Mouse (Mus musculus) left cerebral cortex, postnatal 10 days (tissue): ENCODE measurements around the gene Zfp36l1. TPM values are rescaled to one million over a fixed set of nuclear protein-coding genes. Genes with fewer than 3 reads are reported as not detected.
A peak's percentile ranks its signal among the peaks of the same experiment; 100 is the strongest.

ENCODE experiments used
- DNase-seq, 2 experiments: peaks; one replicate each; pipeline ENCODE4 v3.0.0; 2021 to 2022; ENCODE audit warnings: low spot score in 2 of 2, mixed read lengths in 1 of 2; ENCODE audit errors: extremely low spot score in 1 of 2
- intact Hi-C: fragments of 180-260 bp; cut with DNase I; formaldehyde crosslinking; loops from one replicate; pipeline ENCODE4 v1.15.1; 2025
- total RNA-seq, 2 experiments: library from RNA; stranded (reverse); gene quantifications; 2 replicates each; pipeline ENCODE4 v1.2.3; 2021

The Zfp36l1 gene
- total RNA-seq, 2 experiments from 2014 or later = 36.4 to 46.9 TPM

GRCm38 (mm10) chr12:80114031-80114891, 1.4 kb upstream of the Zfp36l1 start:
- intact Hi-C loops = loop anchor here (5.0 kb wide), 2 partner anchors 52 to 142 kb away; no protein-coding TSS in a partner anchor
- DNase-seq = peak in 1 of 2 experiments; percentile 88

- DNase-seq = peak in 1 of 2 experiments; percentile 59
- intact Hi-C loops = loop anchor here (5.0 kb wide), 2 partner anchors 51 to 141 kb away; no protein-coding TSS in a partner anchor
Observed at GRCm38 (mm10) chr12:80113586-80114021, 791 bp upstream of the Zfp36l1 start.

GRCm38 (mm10) chr12:80112071-80112660, 647 bp downstream of the Zfp36l1 start:
- intact Hi-C loops = loop anchor here (5.0 kb wide), 2 partner anchors 50 to 140 kb away; no protein-coding TSS in a partner anchor
- no peak for DNase-seq

GRCm38 (mm10) chr12:80111131-80112070, 1.4 kb downstream of the Zfp36l1 start:
- DNase-seq = peak in 1 of 2 experiments; percentile 48
- intact Hi-C loops = loop anchor here (2.0 to 5.0 kb wide), 3 partner anchors 49 to 499 kb away; no protein-coding TSS in a partner anchor

GRCm38 (mm10) chr12:80110546-80110870, 2.3 kb downstream of the Zfp36l1 start:
- intact Hi-C loops = loop anchor here (2.0 to 5.0 kb wide), 3 partner anchors 48 to 498 kb away; no protein-coding TSS in a partner anchor
- no peak for DNase-seq

- peak in 1 of 2 experiments; percentile 69 for DNase-seq
- intact Hi-C loops = loop anchor here (2.0 to 10.0 kb wide), 6 partner anchors 48 to 497 kb away; no protein-coding TSS in a partner anchor
Observed at GRCm38 (mm10) chr12:80109753-80110545, 2.9 kb downstream of the Zfp36l1 start.

- DNase-seq = peak; percentile 68 to 90
- intact Hi-C loops = loop anchor here (10.0 kb wide), 3 partner anchors 114 to 354 kb away; no protein-coding TSS in a partner anchor
Observed at GRCm38 (mm10) chr12:80108896-80109668, 3.7 kb downstream of the Zfp36l1 start.

GRCm38 (mm10) chr12:80106896-80107667, 5.7 kb downstream of the Zfp36l1 start:
- DNase-seq = no peak
- intact Hi-C loops = loop anchor here (10.0 kb wide), 3 partner anchors 112 to 352 kb away; no protein-coding TSS in a partner anchor

GRCm38 (mm10) chr12:80106138-80106895, 6.5 kb downstream of the Zfp36l1 start:
- no peak for DNase-seq
- intact Hi-C loops = loop anchor here (10.0 kb wide), 3 partner anchors 112 to 352 kb away; no protein-coding TSS in a partner anchor

GRCm38 (mm10) chr12:80103521-80103973, 9.3 kb downstream of the Zfp36l1 start:
- DNase-seq = no peak
- intact Hi-C loops = loop anchor here (10.0 kb wide), 3 partner anchors 109 to 349 kb away; no protein-coding TSS in a partner anchor

- intact Hi-C loops = loop anchor here (10.0 kb wide), 3 partner anchors 108 to 348 kb away; no protein-coding TSS in a partner anchor
- no peak for DNase-seq
Observed at GRCm38 (mm10) chr12:80103089-80103488, 9.7 kb downstream of the Zfp36l1 start.

- DNase-seq = no peak
- intact Hi-C loops = no loop called here
Observed at GRCm38 (mm10) chr12:80098825-80099224, 14.0 kb downstream of the Zfp36l1 start.

- DNase-seq = no peak
- intact Hi-C loops = no loop called here
Observed at GRCm38 (mm10) chr12:80096734-80097133, 16.1 kb downstream of the Zfp36l1 start.

GRCm38 (mm10) chr12:80092787-80093186, 20.0 kb downstream of the Zfp36l1 start:
- intact Hi-C loops = no loop called here
- DNase-seq = no peak

GRCm38 (mm10) chr12:80091080-80091479, 21.7 kb downstream of the Zfp36l1 start:
- peak in 1 of 2 experiments; percentile 61 for DNase-seq
- intact Hi-C loops = no loop called here
